Mouse (Mus musculus) brain, embryonic 14.5 days (tissue): ENCODE data around the gene Hoxa9.

Experiments used
- CTCF ChIP-seq: fragments of 200-500 bp; IDR thresholded peaks from 2 replicates; pipeline ENCODE4 v1.5.1; 2012; ENCODE audit warnings: inconsistent platforms, mild to moderate bottlenecking, moderate library complexity, borderline replicate concordance; ENCODE audit not compliant: insufficient read depth, insufficient read length; ENCODE audit errors: extremely low read depth
- POLR2A ChIP-seq: fragments of 200-500 bp; IDR thresholded peaks from 2 replicates; pipeline ENCODE4 v1.6.1; 2012; ENCODE audit warnings: mild to moderate bottlenecking, inconsistent platforms, borderline replicate concordance; ENCODE audit not compliant: poor library complexity, insufficient read depth, insufficient read length, severe bottlenecking; ENCODE audit errors: extremely low read depth

DNA sequence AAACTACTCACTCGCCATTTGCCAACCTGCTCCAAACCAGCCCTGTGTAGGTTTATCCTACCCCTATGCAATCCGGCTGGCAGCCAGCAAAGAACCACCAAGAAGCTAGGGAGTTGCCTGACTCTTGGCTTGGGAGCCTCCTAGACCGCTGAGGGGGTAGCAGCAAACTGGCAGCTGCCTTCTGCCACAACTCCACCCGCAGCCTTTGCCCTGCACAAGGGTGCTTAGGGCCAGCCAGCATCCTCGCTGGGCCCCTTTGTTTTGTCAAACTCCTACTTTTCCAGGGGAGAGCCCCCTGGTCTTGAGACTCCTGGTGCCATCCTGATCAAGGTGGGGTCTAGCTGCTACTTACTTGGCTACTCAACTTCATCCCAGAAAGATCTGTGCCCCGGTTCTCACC, 46.2 kb downstream of the Hoxa9 start:
- no peak for TF ChIP-seq POLR2A
- no peak for TF ChIP-seq CTCF
